ENCODE assay signal across 9 mouse cellular contexts in genomic region chr4:148859415-148859814, GRCm38 (mm10). TPM values are rescaled to one million over a fixed set of nuclear protein-coding genes. Genes with fewer than 3 reads are reported as not detected.
DNase-seq lines count a peak whose midpoint lies in the region; ATAC-seq and TF ChIP-seq lines count a peak whose summit lies in the region.
"Had no signal": no experiment of that assay in that cellular context is flagged by ENCODE, and none has a peak within 500 bp of the region (broad histone marks: within the 10 kb centered on the region; RNA-seq: fewer than 3 reads in every experiment).

No protein-coding gene starts in this region.

- WGBS in liver, embryonic 12.5 days (ENCODE audit: insufficient replicate concordance) = 47% methylated on average over 7 of the region's 7 CpGs
- 54% methylated on average over 7 of the region's 7 CpGs for WGBS in liver, postnatal 0 days (ENCODE audit: insufficient replicate concordance)
- WGBS in forebrain, embryonic 13.5 days = 38% methylated on average over 7 of the region's 7 CpGs
- 47% methylated on average over 7 of the region's 7 CpGs for WGBS in limb, embryonic 10.5 days
- 40% methylated on average over 7 of the region's 7 CpGs for WGBS in neural tube, embryonic 15.5 days

- TF ChIP-seq EP300 in liver, postnatal 0 days (IDR thresholded peaks at IDR 0.05; ENCODE audit: low read depth) = no peak

- peak overlapping the region; percentile 40 for H3K4me2 ChIP-seq in liver, embryonic 12.5 days
- no peak overlapping the region for H3K4me2 ChIP-seq in liver, postnatal 0 days (ENCODE audit: low read depth, low read length)
- peak overlapping the region; percentile 61 for H3K4me2 ChIP-seq in forebrain, embryonic 13.5 days
- peak overlapping the region; percentile 54 for H3K4me2 ChIP-seq in neural tube, embryonic 15.5 days

- H3K9ac ChIP-seq in liver, embryonic 12.5 days = no peak overlapping the region
- no peak overlapping the region for H3K9ac ChIP-seq in liver, postnatal 0 days (replicated peaks)
- peak overlapping the region; percentile 48 for H3K9ac ChIP-seq in forebrain, embryonic 13.5 days
- H3K9ac ChIP-seq in neural tube, embryonic 15.5 days (replicated peaks) = no peak overlapping the region

- no peaks in the 10 kb centered on the region for H3K36me3 ChIP-seq in liver, embryonic 12.5 days
- no peaks in the 10 kb centered on the region for H3K36me3 ChIP-seq in liver, postnatal 0 days (replicated peaks; ENCODE audit: insufficient read depth, low read length)
- no peaks in the 10 kb centered on the region for H3K36me3 ChIP-seq in forebrain, embryonic 13.5 days (ENCODE audit: poor library complexity, severe bottlenecking)
- H3K36me3 ChIP-seq in limb, embryonic 10.5 days = no peaks in the 10 kb centered on the region
- no peaks in the 10 kb centered on the region for H3K36me3 ChIP-seq in neural tube, embryonic 15.5 days

- ATAC-seq in liver, embryonic 12.5 days = no peak
- no peak for ATAC-seq in liver, postnatal 0 days
- ATAC-seq in forebrain, embryonic 13.5 days = peak; percentile 2; the same call in 1 of the 2 replicates
- ATAC-seq in neural tube, embryonic 15.5 days (ENCODE audit: low FRiP score) = no peak

- peaks cover 76% of the 10 kb centered on the region for H3K27me3 ChIP-seq in liver, embryonic 12.5 days (replicated peaks)
- peaks cover 32% of the 10 kb centered on the region for H3K27me3 ChIP-seq in liver, postnatal 0 days (ENCODE audit: insufficient read depth, low read length)
- H3K27me3 ChIP-seq in forebrain, embryonic 13.5 days = peaks cover 60% of the 10 kb centered on the region
- H3K27me3 ChIP-seq in limb, embryonic 10.5 days (ENCODE audit: low read depth, poor library complexity, severe bottlenecking) = peaks cover 89% of the 10 kb centered on the region
- peaks cover 52% of the 10 kb centered on the region for H3K27me3 ChIP-seq in neural tube, embryonic 15.5 days (replicated peaks)

- no peak overlapping the region; the same call in 1 of the 2 replicates for H3K4me3 ChIP-seq in liver, embryonic 12.5 days
- no peak overlapping the region for H3K4me3 ChIP-seq in liver, postnatal 0 days (ENCODE audit: low read depth, low read length)
- peak overlapping the region; percentile 27; the same call in 1 of the 2 replicates for H3K4me3 ChIP-seq in forebrain, embryonic 13.5 days
- peak overlapping the region; percentile 54 for H3K4me3 ChIP-seq in limb, embryonic 10.5 days
- peak overlapping the region; percentile 14; the same call in 1 of the 2 replicates for H3K4me3 ChIP-seq in neural tube, embryonic 15.5 days (replicated peaks)

- no peaks in the 10 kb centered on the region for H3K9me3 ChIP-seq in liver, embryonic 12.5 days (replicated peaks)
- H3K9me3 ChIP-seq in liver, postnatal 0 days (ENCODE audit: low read length) = no peaks in the 10 kb centered on the region
- H3K9me3 ChIP-seq in forebrain, embryonic 13.5 days (replicated peaks) = no peaks in the 10 kb centered on the region
- H3K9me3 ChIP-seq in limb, embryonic 10.5 days (replicated peaks) = no peaks in the 10 kb centered on the region
- no peaks in the 10 kb centered on the region for H3K9me3 ChIP-seq in neural tube, embryonic 15.5 days (replicated peaks)

- DNase-seq in liver, postnatal 0 days = no peak
- DNase-seq in limb, embryonic 10.5 days (ENCODE audit: low spot score) = no peak
- no peak for DNase-seq in Muller cell, postnatal 12 days (ENCODE audit: inconsistent ontology term)
- DNase-seq in spleen, postnatal 10 days (ENCODE audit: low spot score in 2 of 2) = no peak
- no peak for DNase-seq in adrenal gland, postnatal 4 days (ENCODE audit: low spot score in 2 of 2)
- DNase-seq: gastrocnemius, postnatal 25 days had no signal

- H3K27ac ChIP-seq in liver, embryonic 12.5 days = no peak overlapping the region
- H3K27ac ChIP-seq in liver, postnatal 0 days (ENCODE audit: low read depth) = no peak overlapping the region
- H3K27ac ChIP-seq in forebrain, embryonic 13.5 days = peak overlapping the region; percentile 87
- peak overlapping the region; percentile 72 for H3K27ac ChIP-seq in limb, embryonic 10.5 days
- H3K27ac ChIP-seq in neural tube, embryonic 15.5 days (replicated peaks) = 0 out of 2 replicates have a peak overlapping the region, but pooled peaks have one; percentile 11

- no peak for TF ChIP-seq CTCF in liver, postnatal 0 days (IDR thresholded peaks at IDR 0.05; ENCODE audit: low read depth)

- no peaks in the 10 kb centered on the region for H3K4me1 ChIP-seq in liver, embryonic 12.5 days
- no peaks in the 10 kb centered on the region for H3K4me1 ChIP-seq in liver, postnatal 0 days (ENCODE audit: insufficient read depth)
- H3K4me1 ChIP-seq in forebrain, embryonic 13.5 days = peaks cover 68% of the 10 kb centered on the region
- peaks cover 57% of the 10 kb centered on the region for H3K4me1 ChIP-seq in limb, embryonic 10.5 days
- H3K4me1 ChIP-seq in neural tube, embryonic 15.5 days = peaks cover 50% of the 10 kb centered on the region

RNA-seq across cellular contexts. Expression of gene Casz1, which starts 55.2 kb away (rescaled TPM):
- 0.50 and 0.60 TPM in 2 replicates for polyA plus RNA-seq in liver, embryonic 12.5 days (2016; fragmentation: Nextera tagmentation; extraction: Ambion mirVana)
- polyA plus RNA-seq in liver, postnatal 0 days (2015; fragmentation: Nextera tagmentation; extraction: Ambion mirVana) = 0.43 and 0.65 TPM in 2 replicates
- 1.3 and 1.9 TPM in 2 replicates for polyA plus RNA-seq in forebrain, embryonic 13.5 days (2015; fragmentation: Nextera tagmentation; extraction: Ambion mirVana)
- polyA plus RNA-seq in limb, embryonic 10.5 days (2016; fragmentation: Nextera tagmentation; extraction: Ambion mirVana) = 1.0 and 2.1 TPM in 2 replicates
- polyA plus RNA-seq in neural tube, embryonic 15.5 days (2015; fragmentation: Nextera tagmentation; extraction: Ambion mirVana) = 11.0 and 12.3 TPM in 2 replicates
- 10 to 100 TPM; 10.1 to 15.6 TPM for total RNA-seq in adrenal gland, postnatal 4 days (2021)

Comparison
In these comparisons a context has a peak if more than half of its experiments do, and no peak if none do; other contexts are left out.
1. H3K27ac ChIP-seq: peak in forebrain, embryonic 13.5 days (single experiment), limb, embryonic 10.5 days (single experiment) and neural tube, embryonic 15.5 days (single experiment); none in liver, embryonic 12.5 days (single experiment) and liver, postnatal 0 days (single experiment).
2. H3K4me3 ChIP-seq: peak in forebrain, embryonic 13.5 days (single experiment), limb, embryonic 10.5 days (single experiment) and neural tube, embryonic 15.5 days (single experiment); none in liver, embryonic 12.5 days (single experiment) and liver, postnatal 0 days (single experiment).